Mouse (Mus musculus): ENCODE results near the gene Atp6v0b. TPM values are rescaled to one million over a fixed set of nuclear protein-coding genes. Genes with fewer than 3 reads are reported as not detected.

Atp6v0b gene
- polyA plus RNA-seq, 1 experiment from 2014 or later: 626 TPM

DNA sequence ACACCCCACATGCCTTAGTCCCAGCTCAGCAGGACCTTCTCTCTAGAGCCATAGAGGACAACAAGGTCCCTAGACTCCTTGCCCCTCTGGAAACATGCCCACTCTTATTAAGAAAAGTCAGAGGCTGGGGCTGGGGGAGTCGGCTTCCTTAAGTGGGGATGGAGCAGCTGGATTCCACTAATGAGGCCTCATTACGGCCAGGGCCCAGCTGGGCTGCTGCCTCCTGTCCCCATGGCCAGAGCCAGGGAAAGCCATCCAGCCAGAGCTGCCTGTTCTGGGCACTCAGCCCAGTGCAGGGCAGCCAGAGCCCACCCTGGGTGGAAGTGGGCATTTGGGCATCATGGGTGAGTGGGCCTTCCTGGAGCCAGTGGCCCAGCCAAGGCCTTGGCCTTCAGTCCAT is 40.1 kb downstream of the Atp6v0b start:
- WGBS: 17% methylated on average over 2 of the region's 2 CpGs
- H3K4me3 ChIP-seq (replicated peaks): no peak overlapping the region
- H3K27ac ChIP-seq (replicated peaks): peak overlapping the region; percentile 9; the same call in 1 of the 2 replicates
- peaks cover 5% of the 10 kb centered on the region for H3K36me3 ChIP-seq
- peaks cover 25% of the 10 kb centered on the region for H3K4me1 ChIP-seq
- H3K9ac ChIP-seq (replicated peaks): no peak overlapping the region
- H3K4me2 ChIP-seq: no peak overlapping the region
- H3K27me3 ChIP-seq (replicated peaks): no peaks in the 10 kb centered on the region
- no peaks in the 10 kb centered on the region for H3K9me3 ChIP-seq (replicated peaks)
- no peak for ATAC-seq (ENCODE audit: low FRiP score)

DNA sequence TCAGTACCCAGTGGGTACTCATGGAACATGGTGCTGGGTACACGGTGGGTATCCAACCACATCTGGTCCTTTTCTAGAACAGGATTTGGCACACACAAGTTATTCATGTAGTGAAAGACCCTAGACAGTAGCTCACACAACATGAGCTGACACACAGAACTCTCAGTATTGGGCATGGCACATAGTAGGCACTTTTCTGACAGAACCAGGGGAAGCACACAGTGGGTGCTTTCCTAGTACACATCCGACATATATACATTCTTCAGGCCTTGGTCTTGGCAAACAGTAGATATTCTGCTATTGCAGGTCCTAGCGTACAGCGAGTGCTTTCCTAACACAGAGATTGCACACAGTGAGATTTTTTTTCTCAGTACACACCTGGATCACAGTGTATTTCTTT is 40.9 kb downstream of the Atp6v0b start:
- Histone ChIP-seq H3K4me1 (peaks cover 25% of the 10 kb centered on the region), H3K9me3 (replicated peaks) (no peaks in the 10 kb centered on the region), H3K27me3 (replicated peaks) (no peaks in the 10 kb centered on the region), H3K4me3 (replicated peaks) (no peak overlapping the region), H3K9ac (replicated peaks) (no peak overlapping the region), H3K36me3 (peaks cover 5% of the 10 kb centered on the region), H3K4me2 (no peak overlapping the region), H3K27ac (replicated peaks) (0 out of 2 replicates have a peak overlapping the region, but pooled peaks have one; percentile 9)
- ATAC-seq (ENCODE audit: low FRiP score): no peak
- WGBS: 93% methylated on average over 4 of the region's 4 CpGs

DNA sequence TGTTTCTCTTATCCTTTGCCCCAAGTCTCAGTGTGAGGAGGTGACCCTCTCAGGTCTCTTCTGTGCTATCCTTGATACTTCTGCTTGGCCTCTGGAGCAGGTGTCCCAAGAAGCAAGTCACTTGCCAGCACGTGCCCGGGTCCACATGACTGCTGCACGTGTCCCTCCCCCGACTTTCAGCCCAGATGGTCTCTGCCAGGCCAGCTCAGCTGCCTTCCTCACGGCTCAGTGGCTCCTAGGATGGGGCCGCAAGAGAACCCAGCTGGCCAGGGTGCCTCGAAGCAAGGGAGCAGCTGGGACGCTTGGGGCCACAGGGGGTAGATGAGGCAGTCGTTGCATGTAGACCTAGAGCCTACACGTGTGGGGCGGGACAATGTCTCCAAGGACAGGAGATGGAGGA is 41.8 kb downstream of the Atp6v0b start:
- 51% methylated on average over 11 of the region's 11 CpGs for WGBS
- Histone ChIP-seq H3K27ac (replicated peaks) (no peak overlapping the region), H3K4me3 (replicated peaks) (no peak overlapping the region), H3K9ac (replicated peaks) (no peak overlapping the region), H3K4me2 (no peak overlapping the region), H3K9me3 (replicated peaks) (no peaks in the 10 kb centered on the region), H3K36me3 (peaks cover 5% of the 10 kb centered on the region), H3K4me1 (peaks cover 25% of the 10 kb centered on the region), H3K27me3 (replicated peaks) (no peaks in the 10 kb centered on the region)
- ATAC-seq (ENCODE audit: low FRiP score): no peak

DNA sequence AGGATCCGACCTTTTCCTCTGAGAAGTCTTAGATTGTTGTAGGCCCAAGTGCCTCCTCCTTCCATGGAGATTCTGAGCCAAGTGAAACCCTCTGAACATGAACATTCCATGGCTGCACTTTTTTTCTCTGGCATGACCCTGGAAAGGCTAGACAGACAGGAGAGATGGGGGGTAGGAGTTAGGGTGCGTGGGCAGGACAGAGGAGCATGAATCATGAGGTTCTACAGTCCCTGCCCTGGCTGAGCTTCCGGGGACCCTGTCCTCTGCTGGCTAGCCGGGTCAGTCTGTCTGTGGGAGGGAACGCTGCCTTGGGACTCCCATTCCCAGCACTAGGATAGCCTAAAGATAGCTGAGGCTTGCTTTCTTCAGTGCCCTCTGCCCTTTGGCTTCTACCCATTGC is 42.7 kb downstream of the Atp6v0b start:
- no peak overlapping the region for H3K4me2 ChIP-seq
- no peaks in the 10 kb centered on the region for H3K27me3 ChIP-seq (replicated peaks)
- no peak overlapping the region for H3K27ac ChIP-seq (replicated peaks)
- 85% methylated on average over 5 of the region's 5 CpGs for WGBS
- no peak overlapping the region for H3K4me3 ChIP-seq (replicated peaks)
- ATAC-seq (ENCODE audit: low FRiP score): no peak
- H3K4me1 ChIP-seq: peaks cover 17% of the 10 kb centered on the region
- H3K9me3 ChIP-seq (replicated peaks): no peaks in the 10 kb centered on the region
- H3K9ac ChIP-seq (replicated peaks): no peak overlapping the region
- peaks cover 5% of the 10 kb centered on the region for H3K36me3 ChIP-seq

DNA sequence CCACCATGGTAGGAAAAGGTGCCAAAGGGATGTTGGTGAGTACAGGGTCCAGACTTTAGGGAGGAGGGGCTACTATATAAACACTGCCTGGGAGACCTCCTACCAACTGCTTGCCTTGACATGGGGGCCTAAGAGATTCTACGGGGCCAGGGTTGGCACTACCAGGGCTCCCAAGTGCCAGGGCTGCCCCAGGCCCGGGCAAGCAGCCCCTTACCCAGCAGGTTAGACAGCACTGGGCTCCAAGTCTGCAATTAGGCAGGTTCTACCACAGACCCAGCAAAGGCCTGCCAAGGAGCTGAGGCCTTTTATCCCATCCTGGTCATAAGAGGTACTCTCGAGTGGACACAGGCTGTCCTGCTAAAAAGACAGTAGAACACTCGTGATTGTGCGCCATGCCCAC is 44.0 kb downstream of the Atp6v0b start:
- peaks cover 5% of the 10 kb centered on the region for H3K36me3 ChIP-seq
- no peaks in the 10 kb centered on the region for H3K27me3 ChIP-seq (replicated peaks)
- peaks cover 10% of the 10 kb centered on the region; the same call in 1 of the 2 replicates for H3K4me1 ChIP-seq
- ATAC-seq (ENCODE audit: low FRiP score): no peak
- 93% methylated on average over 5 of the region's 5 CpGs for WGBS
- no peak overlapping the region for H3K9ac ChIP-seq (replicated peaks)
- no peaks in the 10 kb centered on the region for H3K9me3 ChIP-seq (replicated peaks)
- H3K4me3 ChIP-seq (replicated peaks): no peak overlapping the region
- H3K27ac ChIP-seq (replicated peaks): no peak overlapping the region
- H3K4me2 ChIP-seq: no peak overlapping the region

DNA sequence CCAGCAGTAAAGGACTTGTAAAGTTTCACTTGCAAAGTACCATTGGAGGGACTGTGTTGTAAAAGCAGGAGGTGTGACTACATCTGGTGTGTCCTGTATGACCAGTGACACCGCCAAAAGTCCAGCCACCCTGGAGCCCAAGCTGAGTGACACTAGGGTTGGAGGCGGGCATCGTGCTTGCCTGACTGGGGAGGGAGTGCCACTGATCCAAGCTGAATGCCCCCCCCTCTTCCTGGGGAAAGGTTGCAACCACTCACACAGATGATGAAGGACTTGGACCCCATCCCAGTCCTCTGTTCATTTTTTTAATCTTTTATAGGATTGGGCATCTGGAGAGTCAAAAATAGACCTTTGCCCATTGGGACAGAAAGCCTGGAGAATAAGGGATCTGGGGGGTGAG is 45.6 kb downstream of the Atp6v0b start:
- Histone ChIP-seq H3K27me3 (replicated peaks) (no peaks in the 10 kb centered on the region), H3K9me3 (replicated peaks) (no peaks in the 10 kb centered on the region), H3K4me3 (replicated peaks) (no peak overlapping the region), H3K9ac (replicated peaks) (no peak overlapping the region), H3K36me3 (peaks cover 5% of the 10 kb centered on the region), H3K4me2 (no peak overlapping the region), H3K4me1 (peaks cover 10% of the 10 kb centered on the region), H3K27ac (replicated peaks) (no peak overlapping the region)
- 69% methylated on average over 3 of the region's 3 CpGs for WGBS
- ATAC-seq (ENCODE audit: low FRiP score): no peak

DNA sequence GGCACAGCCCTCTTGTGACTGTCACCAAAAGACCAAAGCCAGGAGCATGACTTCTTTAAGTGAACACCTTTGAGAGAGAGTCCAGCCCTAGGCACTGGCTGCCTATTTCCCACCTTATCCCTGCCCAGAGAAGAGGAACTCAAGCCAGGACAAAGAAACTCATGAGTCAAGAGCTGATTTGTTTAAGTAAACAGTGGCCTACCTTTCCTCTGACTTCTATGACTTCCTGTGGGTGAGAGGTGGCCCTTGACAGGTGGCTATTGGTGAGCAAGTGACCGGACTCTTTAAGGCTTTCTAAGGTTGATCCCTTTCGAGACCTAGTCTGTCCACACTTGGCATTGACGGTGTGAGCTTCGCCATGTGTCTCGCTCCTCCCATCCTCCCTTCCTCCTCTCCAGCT is 46.3 kb downstream of the Atp6v0b start:
- Histone ChIP-seq H3K36me3 (peaks cover 2% of the 10 kb centered on the region), H3K27me3 (replicated peaks) (no peaks in the 10 kb centered on the region), H3K4me3 (replicated peaks) (no peak overlapping the region), H3K4me2 (no peak overlapping the region), H3K27ac (replicated peaks) (no peak overlapping the region), H3K4me1 (peaks cover 8% of the 10 kb centered on the region), H3K9ac (replicated peaks) (no peak overlapping the region), H3K9me3 (replicated peaks) (no peaks in the 10 kb centered on the region)
- WGBS: 93% methylated on average over 5 of the region's 5 CpGs
- ATAC-seq (ENCODE audit: low FRiP score): no peak

DNA sequence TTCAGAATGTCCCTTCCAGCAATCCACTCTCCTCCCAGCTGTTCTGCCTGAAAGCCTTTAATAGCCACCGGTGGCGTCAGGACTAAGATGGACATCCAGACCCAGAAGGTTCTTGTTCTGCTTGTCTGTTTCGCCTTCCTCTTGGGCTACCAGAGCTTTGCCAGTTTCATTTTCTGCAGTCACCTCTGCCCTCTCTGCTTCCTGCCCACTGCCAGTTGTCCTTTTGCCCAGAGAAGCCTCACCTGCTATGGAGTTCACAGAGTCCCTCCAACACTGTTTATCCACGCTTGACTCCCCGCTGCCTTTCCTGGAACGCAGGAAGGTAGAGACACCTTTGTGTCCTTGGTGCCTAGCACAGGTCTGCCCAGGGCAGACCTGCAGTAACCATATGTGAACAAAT is 47.8 kb downstream of the Atp6v0b start:
- Histone ChIP-seq H3K27me3 (replicated peaks) (no peaks in the 10 kb centered on the region), H3K4me1 (peaks cover 17% of the 10 kb centered on the region), H3K36me3 (no peaks in the 10 kb centered on the region), H3K9me3 (replicated peaks) (no peaks in the 10 kb centered on the region), H3K4me3 (replicated peaks) (no peak overlapping the region), H3K9ac (replicated peaks) (no peak overlapping the region), H3K4me2 (no peak overlapping the region), H3K27ac (replicated peaks) (no peak overlapping the region)
- 81% methylated on average over 6 of the region's 6 CpGs for WGBS
- ATAC-seq (ENCODE audit: low FRiP score): no peak

DNA sequence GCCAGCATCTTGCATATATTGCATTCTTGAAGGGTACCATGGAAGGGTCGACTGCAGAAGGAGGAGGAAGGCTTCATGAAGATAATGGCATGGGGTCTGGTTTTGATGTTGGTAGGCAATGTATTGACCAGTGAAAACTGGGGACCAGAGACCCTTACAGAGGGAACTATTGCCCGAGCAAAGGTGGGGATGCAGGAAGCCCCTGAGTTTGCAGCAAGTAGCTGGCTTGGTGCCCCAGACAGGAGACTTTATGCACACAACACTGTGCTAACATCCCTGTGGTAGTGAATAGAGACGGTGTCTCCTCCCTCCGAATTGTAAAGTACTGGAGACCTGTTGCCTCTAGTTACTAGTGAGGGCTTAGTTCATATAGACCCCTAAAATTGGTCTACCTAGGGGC is 49.9 kb downstream of the Atp6v0b start:
- Histone ChIP-seq H3K36me3 (no peaks in the 10 kb centered on the region), H3K4me2 (peak overlapping the region; percentile 87), H3K4me3 (replicated peaks) (no peak overlapping the region), H3K4me1 (peaks cover 21% of the 10 kb centered on the region), H3K9ac (replicated peaks) (no peak overlapping the region), H3K9me3 (replicated peaks) (no peaks in the 10 kb centered on the region), H3K27me3 (replicated peaks) (no peaks in the 10 kb centered on the region), H3K27ac (replicated peaks) (peak overlapping the region; percentile 95; the same call in 1 of the 2 replicates)
- 66% methylated on average over 4 of the region's 4 CpGs for WGBS
- ATAC-seq (ENCODE audit: low FRiP score): no peak

DNA sequence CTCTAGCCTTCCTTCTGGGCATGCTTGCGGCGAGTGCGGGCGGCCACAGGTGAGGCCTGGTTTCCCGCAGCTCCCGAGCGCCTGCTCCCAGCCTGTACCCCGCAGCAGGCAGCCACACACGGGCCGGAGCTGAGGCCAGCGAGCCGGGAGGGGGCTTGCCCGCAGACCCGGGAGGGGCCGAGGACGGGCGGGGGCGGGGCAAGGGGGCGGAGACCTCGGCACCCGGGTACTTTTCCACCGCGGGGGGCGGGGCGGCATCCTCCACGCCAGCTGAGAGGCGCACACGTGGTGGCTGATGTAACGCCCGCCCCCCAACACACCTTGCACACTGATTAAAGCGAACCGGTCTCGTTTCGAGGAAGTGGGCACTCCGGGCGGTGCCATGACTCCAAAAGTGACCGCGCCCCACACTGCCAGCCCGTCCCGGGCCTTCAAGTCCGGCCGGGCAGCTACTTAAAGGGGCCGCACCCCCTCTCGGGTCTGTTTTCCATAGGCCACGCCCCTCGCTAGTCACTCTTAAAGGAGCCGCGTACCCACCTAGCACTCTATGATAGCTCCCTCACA is 50.8 kb downstream of the Atp6v0b start:
- peak; percentile 91 for ATAC-seq (ENCODE audit: low FRiP score)
- peak overlapping the region; percentile 95 for H3K27ac ChIP-seq (replicated peaks)

DNA sequence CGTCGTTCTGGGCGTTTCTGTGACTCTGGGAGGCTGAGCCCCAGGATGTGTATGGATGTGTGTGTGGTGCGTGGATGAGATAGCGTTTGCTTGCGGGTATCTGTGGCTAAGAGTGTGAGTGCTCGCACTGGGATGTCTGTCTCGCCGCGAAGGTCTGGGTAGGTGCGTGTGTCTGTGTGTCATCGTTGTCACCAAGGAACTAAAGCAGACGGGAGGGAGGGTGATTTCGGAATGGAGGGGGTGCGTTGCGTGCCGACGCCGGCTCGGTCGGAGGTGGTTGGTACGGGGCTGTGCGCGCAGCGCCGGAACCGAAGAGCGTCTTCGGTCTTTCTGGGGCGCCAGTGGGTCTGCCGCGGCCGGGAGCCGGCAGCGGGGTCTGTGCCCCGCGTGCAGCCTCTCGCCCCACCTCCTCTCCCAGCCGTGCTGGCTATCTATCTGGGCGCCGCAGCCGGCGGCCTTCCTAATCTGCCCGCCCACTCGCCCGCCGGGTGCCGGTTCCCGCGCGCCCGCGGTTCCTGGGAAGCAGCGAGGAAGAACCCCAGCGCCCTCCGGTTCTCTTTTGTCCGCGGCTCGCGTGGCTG is 51.5 kb downstream of the Atp6v0b start:
- 0 out of 2 replicates have a peak, but pooled peaks cover 7% of the 10 kb centered on the region for H3K27me3 ChIP-seq (replicated peaks)
- under 1% methylated on average over 60 of the region's 60 CpGs for WGBS
- peak overlapping the region; percentile 87 for H3K9ac ChIP-seq (replicated peaks)
- H3K27ac ChIP-seq (replicated peaks): peak overlapping the region; percentile 95
- ATAC-seq (ENCODE audit: low FRiP score): peak; percentile 58
- H3K36me3 ChIP-seq: no peaks in the 10 kb centered on the region
- peaks cover 21% of the 10 kb centered on the region for H3K4me1 ChIP-seq
- peak overlapping the region; percentile 87 for H3K4me3 ChIP-seq (replicated peaks)
- H3K4me2 ChIP-seq: peak overlapping the region; percentile 87
- no peaks in the 10 kb centered on the region for H3K9me3 ChIP-seq (replicated peaks)

More for the DNA sequence above, 50.8 kb downstream of the Atp6v0b start:
- Histone ChIP-seq H3K9me3 (replicated peaks) (no peaks in the 10 kb centered on the region), H3K4me2 (peak overlapping the region; percentile 87), H3K4me1 (peaks cover 21% of the 10 kb centered on the region), H3K4me3 (replicated peaks) (peak overlapping the region; percentile 87), H3K36me3 (no peaks in the 10 kb centered on the region), H3K9ac (replicated peaks) (peak overlapping the region; percentile 87), H3K27me3 (replicated peaks) (0 out of 2 replicates have a peak, but pooled peaks cover 7% of the 10 kb centered on the region)
- under 1% methylated on average over 48 of the region's 48 CpGs for WGBS

DNA sequence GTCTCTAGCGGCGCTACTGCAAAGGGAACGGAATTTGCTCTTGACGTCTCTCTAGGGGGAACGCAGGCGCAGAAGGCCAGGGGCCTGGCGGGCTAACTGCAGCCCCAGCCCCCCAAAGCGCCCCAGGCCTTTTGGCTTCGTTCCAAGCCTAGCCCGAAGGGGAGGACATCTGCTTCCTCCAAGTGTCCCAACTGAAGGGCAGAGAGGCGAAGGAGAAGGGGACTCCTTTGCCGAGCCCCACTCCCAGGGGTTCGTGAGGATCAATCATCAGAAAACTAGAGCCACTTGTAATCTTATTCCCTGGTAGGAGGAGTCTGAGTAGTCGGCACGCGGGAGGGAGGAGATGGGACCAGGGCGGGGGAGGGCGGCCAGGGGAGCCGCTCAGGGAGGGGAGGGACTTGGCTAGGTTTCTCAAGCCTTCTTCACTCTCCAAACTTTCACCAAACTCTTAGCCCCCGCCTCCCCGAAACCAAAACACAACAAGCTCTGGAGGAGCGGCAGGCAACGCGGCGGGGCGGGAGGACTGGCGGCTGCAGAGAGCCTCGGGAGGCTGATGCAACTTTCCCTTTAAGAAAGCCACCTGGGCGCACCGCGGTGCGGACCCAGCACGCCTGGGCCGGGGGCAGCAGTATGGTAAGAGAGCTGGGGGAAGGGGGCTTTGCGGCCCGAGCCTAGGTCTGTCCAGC is 52.1 kb downstream of the Atp6v0b start:
- peak overlapping the region; percentile 95 for H3K27ac ChIP-seq (replicated peaks)
- no peaks in the 10 kb centered on the region for H3K36me3 ChIP-seq
- no peaks in the 10 kb centered on the region for H3K9me3 ChIP-seq (replicated peaks)
- H3K27me3 ChIP-seq (replicated peaks): 0 out of 2 replicates have a peak, but pooled peaks cover 11% of the 10 kb centered on the region
- H3K4me1 ChIP-seq: peaks cover 27% of the 10 kb centered on the region
- H3K9ac ChIP-seq (replicated peaks): peak overlapping the region; percentile 87
- peak overlapping the region; percentile 87 for H3K4me2 ChIP-seq
- H3K4me3 ChIP-seq (replicated peaks): peak overlapping the region; percentile 87
- under 1% methylated on average over 35 of the region's 36 CpGs for WGBS
- peak; percentile 46 for ATAC-seq (ENCODE audit: low FRiP score)

All from neural tube, embryonic 15.5 days (tissue).